Mouse (Mus musculus): ENCODE measurements around the gene 1700029H14Rik. TPM values are rescaled to one million over a fixed set of nuclear protein-coding genes. Genes with fewer than 3 reads are reported as not detected.

The 1700029H14Rik gene
- not detected in 2 replicates for polyA plus RNA-seq (2016; fragmentation: Nextera tagmentation; extraction: Ambion mirVana)

- no peaks in the 10 kb centered on the region for H3K36me3 ChIP-seq
- H3K4me1 ChIP-seq: no peaks in the 10 kb centered on the region
- no peak within 1 kb of the TSS for H3K27ac ChIP-seq
- no peak for ATAC-seq
- WGBS (ENCODE audit: insufficient replicate concordance): 38% methylated on average over 13 of the region's 13 CpGs
- no peak within 1 kb of the TSS for H3K4me3 ChIP-seq
- H3K27me3 ChIP-seq (replicated peaks): no peaks in the 10 kb centered on the region
- no peak within 1 kb of the TSS for H3K9ac ChIP-seq
- no peak within 1 kb of the TSS for H3K4me2 ChIP-seq
- H3K9me3 ChIP-seq (replicated peaks): no peaks in the 10 kb centered on the region
These were observed at the start of gene 1700029H14Rik for GRCm38 (mm10) chr8:13562118-13562517. TSS of gene 1700029H14Rik (minus strand) at chr8:13562461.

GRCm38 (mm10) chr8:13611702-13612101 lies 49.4 kb upstream of the 1700029H14Rik start:
- Histone ChIP-seq H3K4me2 (no peak overlapping the region), H3K4me1 (peaks cover 6% of the 10 kb centered on the region; the same call in 1 of the 2 replicates), H3K27me3 (replicated peaks) (no peaks in the 10 kb centered on the region), H3K9me3 (replicated peaks) (no peaks in the 10 kb centered on the region), H3K9ac (no peak overlapping the region), H3K36me3 (peaks cover 29% of the 10 kb centered on the region), H3K4me3 (no peak overlapping the region), H3K27ac (no peak overlapping the region)
- no peak for ATAC-seq
- WGBS (ENCODE audit: insufficient replicate concordance): 86% methylated on average over 12 of the region's 12 CpGs

- WGBS (ENCODE audit: insufficient replicate concordance): 48% methylated on average over 5 of the region's 5 CpGs
- no peak overlapping the region for H3K9ac ChIP-seq
- ATAC-seq: peak; percentile 38; the same call in 1 of the 2 replicates
- no peak overlapping the region for H3K4me3 ChIP-seq
- no peak overlapping the region for H3K4me2 ChIP-seq
- H3K4me1 ChIP-seq: peaks cover 16% of the 10 kb centered on the region
- H3K27ac ChIP-seq: no peak overlapping the region
- no peaks in the 10 kb centered on the region for H3K9me3 ChIP-seq (replicated peaks)
- H3K36me3 ChIP-seq: peaks cover 37% of the 10 kb centered on the region
- H3K27me3 ChIP-seq (replicated peaks): no peaks in the 10 kb centered on the region
These were observed 47.7 kb upstream of the 1700029H14Rik start for GRCm38 (mm10) chr8:13609971-13610370.

DNA sequence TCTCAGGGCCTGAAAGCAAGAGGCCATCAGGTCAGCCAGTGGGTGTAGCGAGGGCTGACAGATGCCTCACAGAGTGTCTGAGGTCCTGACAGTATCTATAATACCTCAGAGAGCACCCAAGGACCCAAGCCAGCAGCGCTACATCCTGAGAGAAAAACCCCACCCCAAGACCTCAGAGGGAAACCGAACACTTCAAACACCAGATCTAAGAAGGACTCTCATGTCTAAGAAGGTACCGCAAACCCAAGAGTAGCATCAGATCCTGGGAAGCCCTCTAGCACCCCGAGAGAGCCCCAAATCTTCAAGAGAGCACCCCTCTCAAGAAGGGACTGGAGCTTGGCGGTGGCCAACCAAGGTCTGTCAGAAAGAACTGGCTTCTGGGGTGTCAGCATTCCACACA lies 46.7 kb upstream of the 1700029H14Rik start:
- H3K27me3 ChIP-seq (replicated peaks): no peaks in the 10 kb centered on the region
- peaks cover 16% of the 10 kb centered on the region for H3K4me1 ChIP-seq
- H3K27ac ChIP-seq: no peak overlapping the region
- peaks cover 41% of the 10 kb centered on the region for H3K36me3 ChIP-seq
- H3K9ac ChIP-seq: no peak overlapping the region
- WGBS (ENCODE audit: insufficient replicate concordance): 74% methylated on average over 6 of the region's 6 CpGs
- no peak overlapping the region for H3K4me2 ChIP-seq
- H3K4me3 ChIP-seq: no peak overlapping the region
- ATAC-seq: no peak
- no peaks in the 10 kb centered on the region for H3K9me3 ChIP-seq (replicated peaks)

DNA sequence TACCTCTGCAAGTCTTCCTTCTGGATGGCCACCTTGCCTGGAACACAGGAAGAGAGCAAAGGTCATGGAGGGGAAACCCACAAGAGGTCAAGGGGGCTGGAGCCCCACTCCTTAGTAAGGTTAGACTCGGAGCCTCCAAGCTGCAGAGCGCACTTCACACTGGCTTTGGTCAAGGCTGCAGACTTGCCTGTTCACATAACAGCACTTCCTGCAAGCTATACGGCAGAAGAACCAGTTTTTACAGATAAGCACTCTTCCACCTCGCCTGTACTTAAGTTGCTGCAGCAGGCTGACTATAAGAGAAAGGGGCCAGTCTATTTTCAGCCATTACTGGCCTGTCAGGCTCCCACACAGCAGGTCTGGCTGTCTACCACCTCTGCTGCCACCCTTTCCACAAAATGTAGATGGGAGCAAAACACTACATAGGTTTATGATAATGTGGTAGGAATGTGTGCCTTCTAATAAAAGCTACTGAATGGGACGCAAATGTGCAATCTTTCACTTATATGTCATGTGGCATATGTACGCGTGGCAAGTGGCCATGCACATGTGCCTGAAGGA lies 43.7 kb upstream of the 1700029H14Rik start:
- Histone ChIP-seq H3K4me2 (no peak overlapping the region), H3K27me3 (replicated peaks) (no peaks in the 10 kb centered on the region), H3K9ac (no peak overlapping the region), H3K9me3 (replicated peaks) (no peaks in the 10 kb centered on the region), H3K4me3 (no peak overlapping the region), H3K4me1 (peaks cover 23% of the 10 kb centered on the region), H3K36me3 (peaks cover 31% of the 10 kb centered on the region), H3K27ac (0 out of 2 replicates have a peak overlapping the region, but pooled peaks have one; percentile 37)
- 43% methylated on average over 7 of the region's 7 CpGs for WGBS (ENCODE audit: insufficient replicate concordance)
- peak; percentile 21; the same call in 1 of the 2 replicates for ATAC-seq

GRCm38 (mm10) chr8:13602621-13603020 lies 40.4 kb upstream of the 1700029H14Rik start:
- Histone ChIP-seq H3K4me2 (no peak overlapping the region), H3K4me1 (peaks cover 32% of the 10 kb centered on the region), H3K27ac (no peak overlapping the region), H3K36me3 (peaks cover 36% of the 10 kb centered on the region), H3K9ac (no peak overlapping the region), H3K4me3 (no peak overlapping the region), H3K9me3 (replicated peaks) (no peaks in the 10 kb centered on the region), H3K27me3 (replicated peaks) (no peaks in the 10 kb centered on the region)
- 57% methylated on average over 8 of the region's 8 CpGs for WGBS (ENCODE audit: insufficient replicate concordance)
- ATAC-seq: no peak

GRCm38 (mm10) chr8:13601166-13601565 lies 38.9 kb upstream of the 1700029H14Rik start:
- no peak for ATAC-seq
- peaks cover 51% of the 10 kb centered on the region for H3K36me3 ChIP-seq
- no peak overlapping the region for H3K4me3 ChIP-seq
- H3K4me2 ChIP-seq: no peak overlapping the region
- no peak overlapping the region for H3K9ac ChIP-seq
- no peaks in the 10 kb centered on the region for H3K9me3 ChIP-seq (replicated peaks)
- no peaks in the 10 kb centered on the region for H3K27me3 ChIP-seq (replicated peaks)
- 49% methylated on average over 11 of the region's 11 CpGs for WGBS (ENCODE audit: insufficient replicate concordance)
- peaks cover 29% of the 10 kb centered on the region for H3K4me1 ChIP-seq
- H3K27ac ChIP-seq: no peak overlapping the region

GRCm38 (mm10) chr8:13600716-13601115 lies 38.5 kb upstream of the 1700029H14Rik start:
- 53% methylated on average over 10 of the region's 10 CpGs for WGBS (ENCODE audit: insufficient replicate concordance)

DNA sequence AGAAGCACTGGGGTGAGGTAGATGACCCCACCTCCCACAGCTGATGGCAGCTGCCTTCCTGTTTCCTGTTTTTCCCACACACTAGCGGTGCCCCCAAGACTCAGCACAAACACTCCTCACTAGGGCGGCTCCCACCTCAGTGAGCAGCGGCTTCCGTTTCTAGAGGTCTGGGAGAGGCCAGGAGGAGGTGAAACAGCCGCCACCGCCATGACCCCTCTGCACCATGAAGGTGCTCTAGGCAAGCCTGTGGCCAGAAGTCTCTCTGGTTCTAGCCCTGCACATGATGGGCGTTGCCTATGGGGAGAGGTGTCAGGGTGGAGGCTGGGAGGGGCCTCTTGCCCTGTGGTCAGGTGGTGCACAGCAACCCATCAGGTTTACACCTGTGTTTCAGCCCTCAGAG lies 37.9 kb upstream of the 1700029H14Rik start:
- peaks cover 24% of the 10 kb centered on the region for H3K4me1 ChIP-seq
- H3K4me3 ChIP-seq: no peak overlapping the region
- peak; percentile 53 for ATAC-seq
- peaks cover 52% of the 10 kb centered on the region for H3K36me3 ChIP-seq
- no peak overlapping the region for H3K4me2 ChIP-seq
- no peak overlapping the region for H3K27ac ChIP-seq
- no peak overlapping the region for H3K9ac ChIP-seq
- no peaks in the 10 kb centered on the region for H3K27me3 ChIP-seq (replicated peaks)
- 20% methylated on average over 7 of the region's 7 CpGs for WGBS (ENCODE audit: insufficient replicate concordance)
- no peaks in the 10 kb centered on the region for H3K9me3 ChIP-seq (replicated peaks)

More at GRCm38 (mm10) chr8:13600716-13601115, 38.5 kb upstream of the 1700029H14Rik start:
- Histone ChIP-seq H3K4me3 (no peak overlapping the region), H3K4me1 (peaks cover 25% of the 10 kb centered on the region), H3K9me3 (replicated peaks) (no peaks in the 10 kb centered on the region), H3K27me3 (replicated peaks) (no peaks in the 10 kb centered on the region), H3K9ac (no peak overlapping the region), H3K27ac (no peak overlapping the region; the same call in 1 of the 2 replicates), H3K4me2 (no peak overlapping the region), H3K36me3 (peaks cover 54% of the 10 kb centered on the region)
- no peak for ATAC-seq

GRCm38 (mm10) chr8:13597777-13598176 lies 35.5 kb upstream of the 1700029H14Rik start:
- Histone ChIP-seq H3K27ac (no peak overlapping the region), H3K4me3 (no peak overlapping the region), H3K9me3 (replicated peaks) (no peaks in the 10 kb centered on the region), H3K4me2 (no peak overlapping the region), H3K4me1 (peaks cover 41% of the 10 kb centered on the region), H3K27me3 (replicated peaks) (no peaks in the 10 kb centered on the region), H3K9ac (no peak overlapping the region), H3K36me3 (peaks cover 30% of the 10 kb centered on the region)
- WGBS (ENCODE audit: insufficient replicate concordance): 77% methylated on average over 6 of the region's 6 CpGs
- no peak for ATAC-seq

DNA sequence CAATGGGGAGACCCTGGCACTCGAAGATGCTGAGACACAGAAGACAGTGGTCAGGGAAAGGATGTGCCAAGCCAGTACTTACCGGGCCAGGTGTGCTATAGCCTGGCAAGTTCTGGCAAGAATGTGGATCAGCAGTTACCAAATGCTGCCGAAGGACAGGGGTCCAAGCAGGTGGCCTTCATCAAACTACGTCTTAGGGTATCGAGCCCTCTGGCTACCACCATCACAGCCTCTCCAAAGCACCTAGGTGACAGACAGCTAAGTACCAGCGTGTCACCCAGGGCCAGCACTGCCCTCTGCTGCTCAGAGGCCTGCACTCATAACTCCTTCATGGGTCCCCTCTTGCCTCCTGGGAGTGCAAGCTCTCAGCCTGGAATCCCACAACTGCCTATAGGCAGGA lies 33.6 kb upstream of the 1700029H14Rik start:
- no peaks in the 10 kb centered on the region for H3K9me3 ChIP-seq (replicated peaks)
- H3K4me2 ChIP-seq: no peak overlapping the region
- H3K27ac ChIP-seq: no peak overlapping the region
- ATAC-seq: no peak
- no peaks in the 10 kb centered on the region for H3K27me3 ChIP-seq (replicated peaks)
- H3K9ac ChIP-seq: no peak overlapping the region
- peaks cover 33% of the 10 kb centered on the region for H3K4me1 ChIP-seq
- no peak overlapping the region for H3K4me3 ChIP-seq
- 80% methylated on average over 6 of the region's 6 CpGs for WGBS (ENCODE audit: insufficient replicate concordance)
- H3K36me3 ChIP-seq: peaks cover 30% of the 10 kb centered on the region

DNA sequence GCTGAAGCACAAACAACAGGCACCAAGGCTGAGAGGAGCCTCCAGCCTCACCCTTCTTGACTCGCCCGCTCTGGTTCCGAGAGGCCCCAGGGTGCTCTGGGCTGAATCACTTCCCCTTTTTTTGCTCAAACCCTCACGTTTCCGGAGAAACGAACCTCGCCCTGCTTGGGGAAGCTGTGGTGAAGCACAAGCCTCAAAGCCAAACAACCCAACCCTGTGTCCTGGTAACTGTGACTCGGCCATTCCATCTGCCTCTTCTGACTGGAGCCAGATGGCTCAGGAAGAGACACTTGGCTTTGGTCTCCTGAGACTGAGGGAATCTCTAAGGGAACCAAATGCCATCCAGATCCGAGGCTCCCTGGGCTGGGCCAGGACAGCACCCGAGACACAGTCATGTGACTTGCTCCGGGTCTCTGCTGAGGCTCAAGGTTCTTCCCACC lies 32.6 kb upstream of the 1700029H14Rik start:
- Histone ChIP-seq H3K4me3 (no peak overlapping the region), H3K9ac (no peak overlapping the region), H3K9me3 (replicated peaks) (no peaks in the 10 kb centered on the region), H3K4me2 (no peak overlapping the region), H3K27me3 (replicated peaks) (no peaks in the 10 kb centered on the region), H3K36me3 (peaks cover 30% of the 10 kb centered on the region), H3K27ac (peak overlapping the region; percentile 37; the same call in 1 of the 2 replicates), H3K4me1 (peaks cover 24% of the 10 kb centered on the region)
- ATAC-seq: peak; percentile 50; the same call in 1 of the 2 replicates
- 20% methylated on average over 11 of the region's 11 CpGs for WGBS (ENCODE audit: insufficient replicate concordance)

Measured in liver, embryonic 12.5 days (tissue).